Mouse (Mus musculus): ENCODE measurements at regions not wholly inside any gene's neighbourhood (a gene's known extent, or its start where the extent isn't known, plus 50 kb on each side); places are given as distances from the start of the nearest gene placed in this dataset.
A peak's percentile ranks its signal among the peaks of the same experiment; 100 is the strongest.

DNA sequence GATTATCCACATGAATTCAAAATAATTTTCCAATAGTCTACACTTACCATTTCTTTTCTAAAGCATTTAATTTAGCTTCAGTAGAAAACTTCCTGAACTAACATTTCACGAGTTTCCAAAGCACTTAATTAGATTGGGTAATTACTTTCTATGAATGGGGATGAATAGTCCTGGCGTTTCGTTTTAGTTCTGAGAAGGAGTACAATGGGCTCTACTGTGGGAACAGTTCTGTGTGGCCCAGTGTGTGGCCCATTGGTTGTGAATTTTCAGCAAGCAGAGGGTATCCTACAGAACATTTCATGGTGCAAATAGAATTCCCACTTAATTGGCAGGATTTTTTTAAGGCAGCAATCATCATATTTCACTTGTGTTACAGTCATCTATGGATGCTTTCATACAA is 95.5 kb downstream of the 1700017N19Rik start:
- no peak for DNase-seq (ENCODE audit: low read depth)

DNA sequence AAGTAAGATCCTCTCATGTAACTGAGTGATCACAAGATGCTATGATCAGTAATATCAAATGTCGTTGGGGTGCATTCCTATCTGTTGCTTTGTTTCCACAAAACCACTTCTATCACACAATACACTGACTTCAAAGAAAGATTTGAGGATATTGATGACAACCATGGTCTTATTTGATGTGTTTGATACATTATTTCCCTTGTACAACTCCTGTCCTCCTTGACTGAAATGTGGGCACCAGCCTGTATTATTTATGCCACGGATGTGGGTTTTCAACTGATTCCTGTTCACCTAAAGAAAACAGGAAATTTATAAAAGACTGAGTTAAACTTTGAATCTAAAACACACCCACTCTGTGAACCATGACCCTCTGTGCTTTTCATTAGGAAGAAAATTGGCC is 105.7 kb downstream of the 1700017N19Rik start:
- peak; percentile 51 for DNase-seq (ENCODE audit: low read depth)

DNA sequence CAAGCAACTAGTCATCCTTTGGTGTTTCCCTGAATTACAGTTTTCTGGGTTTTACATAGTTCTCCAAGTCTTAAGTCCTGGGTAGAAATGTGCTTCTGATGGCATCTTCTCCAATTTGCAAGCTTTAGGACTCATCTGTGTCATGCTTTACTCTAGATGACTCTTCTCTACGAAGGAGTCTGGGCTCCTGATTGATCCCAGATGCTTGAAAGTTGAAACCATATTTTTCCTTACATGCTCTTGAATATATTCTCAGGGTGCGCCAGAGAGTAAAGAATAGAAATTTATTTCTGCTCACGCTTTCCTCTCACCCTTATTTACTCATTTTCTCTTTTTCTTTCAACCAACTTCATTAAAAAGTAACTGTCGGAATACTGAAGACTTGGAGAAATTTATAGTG is 108.9 kb downstream of the 1700017N19Rik start:
- DNase-seq (ENCODE audit: low read depth) = no peak

DNA sequence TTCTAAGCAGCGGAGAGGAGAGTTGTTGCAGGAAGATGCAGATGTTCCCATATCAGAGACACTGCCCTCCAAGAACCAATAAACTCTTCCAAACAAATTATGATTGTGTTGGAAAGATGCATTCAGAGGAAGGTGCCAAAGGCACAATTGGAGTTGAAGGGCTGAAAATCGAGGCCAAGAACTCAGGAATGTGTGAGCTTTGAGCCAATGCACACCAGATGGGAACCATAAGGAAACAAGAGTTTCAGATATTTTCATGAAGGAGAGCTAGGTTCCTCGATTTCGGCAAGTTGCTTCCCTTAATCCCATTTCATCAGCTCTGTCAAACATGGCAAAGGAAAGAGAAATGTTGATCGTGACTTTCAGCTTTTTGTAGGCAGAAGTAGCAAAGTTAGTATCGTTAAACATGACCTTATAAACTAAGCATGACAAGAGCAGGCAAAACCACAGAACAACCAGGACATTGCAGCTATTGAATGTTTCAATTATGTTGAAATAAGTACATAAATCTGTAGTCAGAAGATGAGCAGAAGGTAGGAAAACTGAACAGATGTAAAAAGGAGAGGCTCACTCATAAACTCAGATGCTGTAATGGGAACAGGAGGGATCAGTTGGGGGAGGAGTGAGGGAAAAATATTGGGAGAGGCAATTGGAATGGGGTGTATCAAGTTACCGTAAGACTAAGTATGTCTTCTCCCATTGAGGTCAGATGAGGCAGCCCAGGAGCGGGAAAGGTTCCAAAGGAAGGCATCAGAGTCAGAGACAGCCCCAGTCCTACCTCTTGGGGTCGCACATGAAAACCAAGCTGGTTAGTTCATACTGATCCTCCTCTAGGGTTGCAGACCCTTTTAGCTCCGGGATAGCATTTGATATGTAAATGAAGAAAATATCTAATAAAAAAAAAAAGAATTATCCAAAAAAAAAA is 110.3 kb downstream of the 1700017N19Rik start:
- no peak for DNase-seq (ENCODE audit: low read depth)

DNA sequence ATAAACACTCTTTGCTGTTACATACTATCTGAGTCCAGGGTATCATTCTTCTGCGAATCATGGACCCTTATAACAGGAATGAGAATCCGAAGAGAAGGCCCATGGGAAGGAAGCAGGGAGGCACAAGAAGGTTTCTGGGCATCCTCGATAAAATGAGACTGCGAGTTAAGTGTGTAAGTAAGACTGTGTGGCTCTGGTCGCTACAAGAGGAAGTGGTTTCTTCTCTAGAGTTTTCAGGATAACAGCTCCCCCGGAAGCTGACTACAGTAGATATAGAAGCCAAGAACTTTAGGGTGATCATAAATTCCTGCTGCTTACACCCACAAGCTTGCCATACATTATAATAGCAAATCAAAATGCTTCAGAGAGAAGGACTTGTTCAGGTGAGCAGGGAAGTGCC is 111.7 kb downstream of the 1700017N19Rik start:
- peak; percentile 58 for DNase-seq (ENCODE audit: low read depth)

DNA sequence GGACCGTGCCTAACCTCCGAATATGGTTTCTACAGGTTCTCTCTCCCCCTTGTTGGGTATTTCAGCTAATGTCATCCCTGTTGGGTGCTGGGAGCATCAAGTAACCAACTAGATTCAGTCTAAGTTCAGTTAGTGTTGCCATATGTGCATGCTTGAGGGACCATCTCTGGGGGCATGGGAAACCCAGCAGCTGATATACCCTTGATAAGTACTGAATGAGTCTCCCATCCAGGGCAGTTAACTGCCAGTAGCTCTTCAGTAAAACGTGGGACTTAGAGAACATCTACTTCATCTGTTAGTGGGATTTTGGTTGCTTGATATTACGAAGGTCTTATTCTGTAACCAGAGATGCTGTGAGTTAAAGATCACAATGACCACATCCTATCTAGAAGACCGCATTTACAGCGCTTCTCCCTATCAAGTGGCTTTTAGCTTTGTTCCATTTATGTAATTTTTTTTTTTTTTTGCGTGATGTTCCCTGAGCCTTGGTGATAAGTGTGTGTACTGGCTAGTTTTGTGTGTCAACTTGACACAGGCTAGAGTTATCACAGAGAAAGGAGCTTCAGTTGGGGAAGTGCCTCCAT is 125.9 kb downstream of the 1700017N19Rik start:
- DNase-seq (ENCODE audit: low read depth) = peak; percentile 58

DNA sequence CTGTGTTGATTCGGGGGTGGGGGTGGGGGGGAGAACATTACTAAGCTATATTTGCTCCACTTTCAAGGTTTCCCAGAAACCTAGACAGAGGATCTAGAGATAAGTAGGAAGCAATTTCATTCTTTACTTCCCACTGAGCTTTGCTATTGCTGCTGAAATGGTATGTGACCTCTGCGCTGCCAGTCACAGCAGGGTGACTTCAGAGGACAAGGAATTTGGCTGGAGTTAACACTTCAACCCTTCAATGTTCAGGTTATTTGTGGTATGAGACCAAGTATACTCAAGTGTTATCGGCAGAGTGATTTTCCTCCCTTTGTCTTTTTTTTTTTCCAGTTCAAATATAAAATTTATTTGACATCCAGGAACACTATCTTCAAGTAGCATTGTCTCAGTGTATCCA is 128.3 kb downstream of the 1700017N19Rik start:
- DNase-seq (ENCODE audit: low read depth) = no peak

DNA sequence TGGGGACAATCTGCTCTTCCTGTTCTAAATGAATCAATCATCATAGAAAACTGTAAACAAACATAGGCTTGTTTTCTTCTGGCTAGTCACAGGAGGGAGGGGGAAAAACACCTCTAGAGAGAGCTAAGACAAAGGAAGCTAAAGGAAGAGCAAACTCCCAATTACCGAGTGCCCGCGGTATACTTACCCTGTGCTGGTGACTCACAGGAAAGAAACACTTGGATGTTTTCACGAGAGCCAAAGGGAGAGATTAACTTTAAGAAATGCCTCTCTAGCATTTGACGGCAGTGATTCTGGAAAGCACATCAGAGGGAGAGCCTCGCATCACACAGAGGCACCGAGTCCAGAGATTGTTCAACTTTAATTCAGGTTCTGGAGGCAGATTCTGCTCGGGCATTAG is 151.0 kb downstream of the 1700017N19Rik start:
- DNase-seq (ENCODE audit: low read depth) = no peak

DNA sequence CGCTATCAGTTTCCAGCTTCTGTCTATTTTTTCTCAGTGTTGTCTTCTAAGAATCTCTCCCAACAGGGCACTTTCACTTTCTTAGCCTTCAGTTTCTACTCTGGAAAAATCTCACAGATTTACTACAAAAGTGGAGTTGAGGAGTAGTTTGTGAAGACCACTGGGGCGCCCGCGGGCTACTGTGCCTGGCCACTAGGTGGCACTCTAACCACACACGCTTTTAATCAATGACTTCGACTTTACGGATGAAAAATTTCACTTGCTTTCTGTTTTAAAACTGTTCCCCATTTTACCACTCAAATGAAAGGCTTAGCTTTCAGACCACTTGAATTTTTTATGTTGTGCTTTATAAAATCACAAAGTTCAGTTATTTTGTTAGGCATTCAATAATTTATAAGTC is 151.8 kb downstream of the 1700017N19Rik start:
- peak; percentile 76 for DNase-seq (ENCODE audit: low read depth)

DNA sequence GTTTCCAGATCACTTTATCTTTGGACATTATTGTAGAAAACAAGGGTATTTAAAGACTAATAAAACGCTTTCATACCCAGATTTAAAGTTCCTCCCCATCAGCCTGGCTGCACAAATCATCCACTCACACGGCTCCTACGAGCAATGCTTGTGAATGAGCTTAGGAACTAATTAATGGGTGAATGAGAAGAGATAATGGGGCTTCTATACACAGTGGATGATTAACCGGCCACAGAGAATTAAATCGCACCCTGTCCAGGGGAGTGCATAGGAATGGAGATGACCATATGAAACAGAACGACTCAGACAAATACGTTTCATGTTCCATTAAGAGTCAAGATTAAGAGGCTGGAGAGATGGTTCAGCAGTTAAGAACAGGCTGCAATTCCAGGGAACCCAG is 155.9 kb downstream of the 1700017N19Rik start:
- DNase-seq (ENCODE audit: low read depth) = no peak

DNA sequence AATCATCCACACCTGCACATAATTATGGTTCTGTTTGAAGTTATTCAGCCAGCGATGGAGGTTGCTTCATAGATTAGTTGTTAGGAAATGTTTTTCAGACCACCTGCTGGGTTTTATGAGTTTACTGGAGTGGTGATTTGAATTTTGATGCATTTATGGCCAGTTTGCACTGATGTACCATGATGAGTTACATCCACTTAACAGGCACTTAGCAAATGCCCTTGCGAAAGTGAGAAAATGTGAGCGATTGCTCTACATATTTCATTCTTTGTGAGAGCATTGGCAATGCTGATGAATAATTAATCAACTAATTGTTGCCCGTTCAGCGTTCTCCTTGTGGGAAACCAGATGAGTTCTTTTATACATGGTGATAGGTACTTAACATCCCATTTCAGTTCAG is 164.7 kb downstream of the 1700017N19Rik start:
- no peak for DNase-seq (ENCODE audit: low read depth)

DNA sequence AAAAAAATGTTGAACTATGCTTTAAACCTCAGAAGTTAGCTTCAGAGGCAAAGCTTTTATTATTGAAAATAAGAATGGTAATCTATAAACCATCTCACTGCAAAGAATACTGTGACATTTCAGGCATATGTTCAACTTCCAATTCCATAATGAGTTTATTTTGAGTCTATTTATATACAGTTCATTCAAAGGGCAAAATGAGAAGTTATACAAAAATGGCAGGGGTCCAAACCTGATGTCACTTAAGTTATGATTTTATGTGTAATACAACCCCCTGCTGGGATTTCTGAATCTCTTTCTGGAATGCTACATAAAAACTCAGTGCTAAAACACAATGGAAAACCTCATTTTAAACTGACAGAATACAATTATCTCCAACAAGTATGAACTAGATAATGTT is 184.0 kb downstream of the 1700017N19Rik start:
- DNase-seq (ENCODE audit: low read depth) = no peak

DNA sequence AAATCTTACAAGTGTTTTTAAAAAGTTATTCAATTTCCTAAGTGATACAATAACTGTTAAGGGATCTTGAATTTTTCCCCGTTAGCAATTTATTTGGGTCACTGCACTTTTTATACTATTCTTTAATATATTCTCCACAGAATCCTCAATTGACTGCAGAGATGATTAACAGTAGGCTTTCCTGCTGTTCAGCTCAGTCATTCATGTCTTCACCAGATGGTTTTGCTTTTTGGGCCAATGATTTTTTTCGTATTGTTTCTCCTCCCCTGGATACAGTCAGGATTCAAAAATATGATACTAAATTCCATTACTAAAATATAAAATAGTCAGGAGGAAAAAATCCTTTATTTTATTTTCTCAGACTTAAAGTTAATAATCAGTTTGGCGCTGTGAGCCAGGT is 201.9 kb downstream of the 1700017N19Rik start:
- DNase-seq (ENCODE audit: low read depth) = no peak

DNA sequence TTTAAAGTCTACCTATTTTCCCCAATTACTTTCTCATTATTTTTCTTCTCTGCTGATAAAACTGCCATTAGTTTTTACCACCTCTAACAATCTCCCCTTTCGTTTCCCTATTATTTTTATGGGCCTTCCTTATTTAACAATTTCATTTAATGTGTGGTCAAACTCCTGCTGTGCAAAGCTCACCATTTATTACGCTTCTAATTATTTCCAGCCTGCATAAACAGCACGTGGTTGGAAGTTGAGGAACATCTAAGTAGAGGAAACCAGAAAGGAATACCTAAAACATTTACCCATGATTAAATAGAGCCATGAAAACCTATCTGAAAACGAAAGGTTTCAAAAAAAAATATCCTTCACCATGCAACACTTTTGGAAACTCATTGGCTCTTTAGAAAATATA is 202.3 kb downstream of the 1700017N19Rik start:
- DNase-seq (ENCODE audit: low read depth) = no peak

DNA sequence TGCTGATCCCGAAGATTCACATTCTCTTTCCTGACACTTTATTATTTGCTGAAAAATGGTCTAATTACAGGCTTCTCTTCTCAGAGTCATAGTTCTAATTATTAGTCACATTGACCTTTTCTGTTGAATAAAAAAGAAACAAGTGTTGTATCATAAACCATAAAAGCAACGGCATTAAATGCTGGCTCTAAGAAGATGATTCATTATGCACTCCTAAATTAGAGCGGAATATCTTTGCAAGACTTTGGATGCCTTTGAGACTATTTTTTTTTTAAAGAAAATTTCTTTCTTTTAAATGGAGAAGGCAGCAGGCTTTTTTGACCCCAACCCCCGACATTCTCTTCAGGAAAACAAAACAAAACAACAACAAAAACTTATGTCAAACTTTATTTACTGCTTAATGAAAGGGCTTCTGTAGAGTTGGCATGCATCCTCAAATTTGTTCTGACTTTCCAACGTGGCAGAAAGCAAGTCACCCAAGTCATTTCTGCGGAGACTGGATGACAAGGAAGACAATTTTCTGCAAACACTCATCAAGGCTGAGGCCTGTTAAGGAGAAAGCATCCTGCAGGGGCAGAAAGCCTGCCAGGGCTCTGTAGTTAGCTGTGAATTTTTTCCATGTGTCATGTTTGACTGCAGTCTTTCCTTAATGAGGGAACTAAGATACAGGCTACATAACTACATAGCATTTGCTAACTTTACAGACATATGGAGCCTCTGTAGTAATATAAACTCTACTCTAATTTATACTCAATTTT is 205.1 kb downstream of the 1700017N19Rik start:
- DNase-seq (ENCODE audit: low read depth) = no peak

DNA sequence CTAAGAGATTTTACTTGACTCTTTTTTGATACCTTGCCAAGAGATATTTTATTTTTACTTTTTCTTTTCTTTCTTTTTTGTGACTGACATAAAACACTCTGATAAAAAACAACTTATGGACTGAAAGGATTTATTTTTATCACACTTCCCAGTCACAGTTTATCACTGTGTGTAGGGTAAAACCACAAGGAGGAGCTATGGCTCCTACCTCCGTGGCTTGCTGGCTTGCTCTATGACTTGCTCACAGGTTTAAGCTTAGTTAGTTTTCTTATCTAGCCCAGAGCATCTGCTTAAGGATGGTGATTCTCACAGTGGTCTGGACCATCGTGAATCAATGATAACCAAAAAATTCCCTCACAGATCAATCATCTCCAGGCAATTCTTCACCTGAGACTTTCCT is 221.4 kb downstream of the 1700017N19Rik start:
- DNase-seq (ENCODE audit: low read depth) = no peak

DNA sequence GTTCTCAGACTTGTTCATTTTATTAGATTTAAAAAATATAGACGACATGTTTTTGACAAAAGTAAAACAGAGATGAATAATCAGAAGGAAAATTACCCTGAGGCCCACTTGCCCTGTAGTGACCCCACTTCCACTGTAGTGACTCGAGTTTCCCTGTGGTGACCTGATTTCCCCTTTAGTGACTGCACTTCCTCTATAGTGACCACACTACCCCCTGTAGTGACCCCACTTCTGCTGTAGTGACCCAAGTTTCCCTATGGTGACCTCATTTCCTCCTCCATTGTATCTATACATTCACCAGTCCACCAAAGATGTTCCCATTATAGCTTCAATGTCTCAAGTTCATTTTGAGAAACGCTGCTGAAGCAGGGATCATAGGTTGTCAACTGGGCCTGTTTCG is 244.5 kb downstream of the 1700017N19Rik start:
- no peak for DNase-seq (ENCODE audit: low read depth)

DNA sequence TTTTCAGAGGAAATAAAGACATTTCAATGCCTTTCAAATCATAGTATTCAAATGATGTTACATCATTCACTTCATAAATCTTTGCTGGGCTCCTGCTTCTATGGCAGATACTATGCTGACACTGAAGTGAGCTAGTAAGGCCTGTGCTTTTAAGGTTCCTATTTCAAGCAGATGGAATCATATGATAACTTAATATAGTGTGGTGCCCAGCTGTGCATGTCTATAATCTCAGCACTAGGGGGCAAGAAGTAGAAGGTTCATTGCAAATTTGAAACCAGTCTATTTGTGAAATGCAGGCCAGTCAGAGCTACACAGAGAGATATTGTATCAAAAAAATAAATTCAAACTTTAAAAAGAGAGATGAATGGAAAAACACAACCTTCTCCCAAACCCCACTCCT is 262.9 kb downstream of the 1700017N19Rik start:
- DNase-seq (ENCODE audit: low read depth) = no peak

DNA sequence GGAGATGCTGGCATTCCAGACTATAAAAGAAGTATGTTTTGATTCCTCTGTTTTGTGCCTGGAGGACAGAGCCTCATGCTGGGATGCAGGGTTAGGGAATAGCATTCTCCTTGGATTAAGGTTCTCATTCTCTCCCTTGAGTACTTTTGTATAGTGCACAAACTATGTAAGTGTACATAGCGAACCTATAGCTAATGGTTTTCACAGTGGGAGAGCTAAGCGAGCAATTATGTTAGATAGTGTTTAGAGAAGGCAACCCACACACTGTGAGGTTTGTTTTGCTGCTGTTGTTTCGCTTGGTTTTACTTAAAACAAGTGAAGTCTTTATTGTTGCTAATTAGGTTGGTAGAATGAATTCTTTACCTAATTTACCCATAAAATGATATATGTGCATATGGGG is 266.2 kb downstream of the 1700017N19Rik start:
- DNase-seq (ENCODE audit: low read depth) = no peak

DNA sequence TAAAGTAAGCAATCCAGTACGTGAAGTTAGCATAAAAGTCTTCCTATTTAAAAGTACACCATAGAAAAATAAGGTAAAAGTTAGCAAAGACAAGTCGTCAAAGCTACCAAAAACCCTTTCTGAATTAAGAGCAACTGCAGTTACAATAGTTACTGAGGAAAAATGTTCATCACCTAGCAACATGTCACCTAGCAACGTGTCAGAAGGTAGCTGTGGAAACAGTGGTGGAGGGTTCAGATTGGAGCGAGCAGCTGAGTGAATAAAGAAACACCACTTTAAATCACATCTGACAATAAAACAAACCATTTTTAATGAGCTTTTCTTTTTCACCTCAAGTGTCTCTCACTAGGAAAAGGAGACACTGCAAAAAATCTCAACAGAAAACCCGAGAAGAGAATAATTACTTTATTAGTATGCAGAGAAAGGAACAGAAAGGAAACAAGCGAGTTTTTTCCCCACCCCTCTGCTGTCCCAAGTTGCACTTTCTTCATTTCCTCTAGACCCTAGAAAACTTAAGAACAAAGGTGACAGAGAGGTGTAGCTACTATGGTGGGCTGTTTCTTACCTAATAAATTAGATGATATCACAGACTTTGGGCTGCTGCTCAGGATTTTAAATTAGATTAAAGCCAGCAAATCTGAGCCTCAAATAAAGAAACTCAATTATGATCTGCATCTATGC is 275.4 kb downstream of the 1700017N19Rik start:
- DNase-seq (ENCODE audit: low read depth) = no peak

DNA sequence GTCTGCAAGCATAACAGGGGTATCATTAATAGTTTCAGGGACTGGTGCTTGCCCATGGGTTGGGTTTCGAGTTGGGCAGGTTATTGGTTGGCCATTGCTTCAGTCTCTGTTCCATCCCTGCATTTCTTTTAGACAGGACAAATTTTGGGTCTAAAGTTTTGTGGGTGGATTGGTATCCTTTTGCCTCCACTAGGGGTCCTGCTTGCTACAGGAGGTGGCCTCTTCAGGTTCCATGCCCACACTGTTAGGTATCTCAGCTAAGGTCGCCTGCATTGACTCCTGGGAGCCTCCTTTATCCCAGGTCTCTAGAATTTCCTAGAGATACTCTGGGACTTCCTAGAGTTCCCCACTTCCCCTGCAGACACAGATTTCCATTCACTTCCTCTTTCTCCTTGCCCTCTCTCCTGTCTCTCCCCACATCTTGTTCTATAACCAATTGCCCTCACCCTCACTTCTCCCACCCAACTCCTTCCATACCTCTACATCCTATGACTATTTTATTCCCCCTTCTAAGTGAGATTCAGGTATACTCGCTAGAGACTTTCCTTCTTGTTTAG is 278.2 kb downstream of the 1700017N19Rik start:
- DNase-seq (ENCODE audit: low read depth) = no peak

DNA sequence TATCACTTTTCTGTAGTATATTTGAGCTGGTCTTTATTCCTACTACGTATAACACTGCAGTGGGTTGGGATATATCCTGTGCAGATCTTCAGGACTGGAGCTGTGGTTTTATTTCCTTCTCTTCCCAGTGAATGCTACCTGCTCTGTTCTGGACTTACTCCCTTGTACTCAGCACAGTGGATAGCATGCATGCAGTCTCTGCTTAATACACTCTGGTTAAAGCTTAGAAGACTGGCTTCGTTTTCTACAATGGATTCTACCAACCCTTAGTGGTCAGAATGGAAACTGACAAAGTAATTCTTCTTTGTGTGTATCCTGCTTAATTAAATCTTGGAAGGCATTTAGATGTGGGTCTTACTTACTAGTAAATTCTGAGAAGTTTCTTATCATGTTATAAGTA is 292.3 kb downstream of the 1700017N19Rik start:
- no peak for DNase-seq (ENCODE audit: low read depth)

Data from naive thymus-derived CD4-positive, alpha-beta T cell, adult 2 months (primary cell).